Mouse (Mus musculus) kidney, adult 2 months (tissue): ENCODE results near the gene Grhl1.

Experiments used
- CTCF ChIP-seq: fragments of 200-500 bp; conservative IDR thresholded peaks from 2 replicates; pipeline ENCODE4 v1.5.1; 2011; ENCODE audit warnings: low read depth, mild to moderate bottlenecking, control low read depth, low read length, moderate library complexity, mixed read lengths; ENCODE audit not compliant: insufficient read depth, insufficient read length
- POLR2A ChIP-seq: fragments of 200-500 bp; IDR thresholded peaks from one replicate; pipeline ENCODE4 v1.6.1; 2011; ENCODE audit warnings: low read depth, low read length, control low read depth

DNA sequence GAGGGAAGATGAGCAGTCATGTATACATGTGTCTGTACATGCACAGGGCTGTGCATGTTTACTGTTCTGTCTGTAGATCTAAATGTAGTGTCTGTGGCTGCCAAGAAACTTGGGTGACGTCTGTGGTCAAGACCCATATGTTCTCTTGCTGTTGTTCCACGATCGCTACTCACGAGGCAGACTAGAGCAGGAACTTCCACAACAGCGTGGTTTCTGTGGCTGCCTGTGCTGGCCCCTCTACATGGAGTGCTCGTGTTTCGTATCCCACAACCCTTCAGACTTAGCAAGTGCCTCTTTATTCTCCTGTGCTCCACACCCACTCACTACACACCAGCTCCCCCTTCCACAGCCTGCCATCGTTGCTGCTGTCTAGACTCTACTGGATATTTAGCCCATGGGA lies 24.4 kb upstream of the Grhl1 start:
- TF ChIP-seq POLR2A: no peak
- TF ChIP-seq CTCF: no peak
